Mouse (Mus musculus) liver, postnatal 0 days (tissue): Measurements from ENCODE around the gene Ifitm3. TPM values are rescaled to one million over a fixed set of nuclear protein-coding genes. Genes with fewer than 3 reads are reported as not detected.

Experiments used
- ATAC-seq: fragments of 200-750 bp; cut with Nextera tagmentation; 2 replicates; pipeline ENCODE4 v1.8.0; 2017; ENCODE audit warnings: mild to moderate bottlenecking, moderate library complexity
- DNase-seq: peaks from one replicate; pipeline ENCODE4 v3.0.0-alpha.2; 2016
- H3K27ac ChIP-seq: fragments of 300-500 bp; sonication (generic); 2 replicates; pipeline ENCODE4 v1.5.1; 2014; ENCODE audit warnings: antibody characterized with exemption, moderate library complexity, mild to moderate bottlenecking, low read depth
- H3K27me3 ChIP-seq: fragments of 300-500 bp; sonication (generic); 2 replicates; pipeline ENCODE4 v1.6.1; 2014; ENCODE audit warnings: low read length, control low read depth, mixed read lengths; ENCODE audit not compliant: insufficient read depth
- H3K36me3 ChIP-seq: fragments of 300-500 bp; sonication (generic); replicated peaks from 2 replicates; pipeline ENCODE4 v1.6.1; 2014; ENCODE audit warnings: mild to moderate bottlenecking, control low read depth, low read length, moderate library complexity, mixed read lengths; ENCODE audit not compliant: insufficient read depth
- H3K4me1 ChIP-seq: fragments of 300-500 bp; sonication (generic); 2 replicates; pipeline ENCODE4 v1.6.1; 2014; ENCODE audit warnings: antibody characterized with exemption, mild to moderate bottlenecking, control low read depth; ENCODE audit not compliant: insufficient read depth
- H3K4me2 ChIP-seq: fragments of 300-500 bp; sonication (generic); 2 replicates; pipeline ENCODE4 v1.6.1; 2014; ENCODE audit warnings: low read depth, mild to moderate bottlenecking, low read length, moderate library complexity, mixed read lengths
- H3K4me3 ChIP-seq: fragments of 300-500 bp; sonication (generic); 2 replicates; pipeline ENCODE4 v1.5.1; 2014; ENCODE audit warnings: low read depth, low read length
- H3K9ac ChIP-seq: fragments of 300-500 bp; sonication (generic); replicated peaks from 2 replicates; pipeline ENCODE4 v1.6.1; 2014; ENCODE audit warnings: mild to moderate bottlenecking, moderate library complexity
- H3K9me3 ChIP-seq: fragments of 300-500 bp; sonication (generic); 2 replicates; pipeline ENCODE4 v1.6.1; 2016; ENCODE audit warnings: mild to moderate bottlenecking, control low read depth, low read length, mixed read lengths
- CTCF ChIP-seq: sonication (generic); IDR thresholded peaks from 2 replicates; pipeline ENCODE4 v1.5.1; 2016; ENCODE audit warnings: antibody characterized with exemption, low read depth
- EP300 ChIP-seq: IDR thresholded peaks from 2 replicates; pipeline ENCODE4 v1.6.1; 2016; ENCODE audit warnings: antibody characterized with exemption, low read depth, mild to moderate bottlenecking
- WGBS: fragments of 180-500 bp; shearing (Covaris S2); extraction: QIAGEN DNeasy Blood & Tissue Kit; methylation state at CpG from one replicate; pipeline ENCODE4 v1.1.7; 2014; ENCODE audit not compliant: insufficient replicate concordance; 5-methylcytosine and 5-hydroxymethylcytosine counted together
- polyA plus RNA-seq: library from polyadenylated mRNA; unstranded; fragments of >200 nt; fragmentation: Nextera tagmentation; extraction: Ambion mirVana; gene quantifications from 2 replicates; pipeline ENCODE4 v1.2.1, GENCODE M21; 2015

Ifitm3 gene
- polyA plus RNA-seq, 1 experiment from 2014 or later = 295 TPM

DNA sequence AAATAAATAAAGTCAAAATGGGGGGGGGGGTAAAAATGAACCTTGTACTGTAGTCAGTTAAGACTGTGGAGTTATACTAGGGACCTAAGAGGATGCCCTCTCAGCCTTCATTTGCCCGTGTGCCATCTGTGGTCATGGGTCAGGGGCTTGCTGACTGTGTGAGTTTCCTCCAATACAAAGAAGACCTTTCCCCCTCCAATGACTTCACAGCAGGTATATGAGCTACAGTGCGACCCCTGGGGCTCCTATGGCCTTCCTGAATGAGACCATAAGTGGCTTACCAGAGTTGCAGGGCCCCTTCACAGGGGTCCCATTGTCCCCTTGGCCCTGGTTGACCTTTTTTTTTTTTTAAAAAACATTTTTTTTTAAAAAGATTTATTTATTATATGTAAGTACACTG, 49.2 kb downstream of the Ifitm3 start:
- no peak overlapping the region for H3K27ac ChIP-seq
- H3K4me1 ChIP-seq = peaks cover 5% of the 10 kb centered on the region
- H3K36me3 ChIP-seq = no peaks in the 10 kb centered on the region
- H3K4me3 ChIP-seq = no peak overlapping the region
- no peaks in the 10 kb centered on the region for H3K9me3 ChIP-seq
- no peaks in the 10 kb centered on the region for H3K27me3 ChIP-seq
- H3K4me2 ChIP-seq = no peak overlapping the region
- WGBS = 68% methylated on average over 2 of the region's 2 CpGs
- no peak overlapping the region for H3K9ac ChIP-seq
- TF ChIP-seq EP300 (no peak), CTCF (no peak)
- ATAC-seq (no peak), DNase-seq (no peak)

DNA sequence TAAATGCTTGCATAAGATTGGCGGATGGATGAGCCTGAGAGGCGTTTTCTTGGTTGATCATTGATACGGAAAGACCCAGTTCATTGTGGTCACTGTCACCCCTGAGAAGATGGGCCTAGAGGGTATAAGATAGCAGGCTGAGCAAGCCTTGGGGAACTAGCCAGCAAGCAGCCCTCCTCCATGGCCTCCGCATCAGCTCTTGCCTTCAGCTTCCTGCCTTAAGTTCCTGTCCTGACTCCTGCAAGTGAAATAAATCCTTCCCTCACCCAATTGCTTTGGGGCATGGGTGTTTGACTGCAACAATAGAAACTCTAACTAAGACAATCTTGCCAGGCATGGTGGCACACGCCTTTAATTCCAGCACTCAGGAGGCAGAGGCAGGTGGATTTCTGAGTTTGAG, 50.5 kb downstream of the Ifitm3 start:
- H3K4me2 ChIP-seq = no peak overlapping the region
- DNase-seq (no peak), ATAC-seq (no peak)
- H3K27ac ChIP-seq = no peak overlapping the region
- no peaks in the 10 kb centered on the region for H3K27me3 ChIP-seq
- no peak overlapping the region for H3K4me3 ChIP-seq
- H3K36me3 ChIP-seq = no peaks in the 10 kb centered on the region
- peaks cover 10% of the 10 kb centered on the region for H3K4me1 ChIP-seq
- WGBS = 63% methylated on average over 5 of the region's 5 CpGs
- TF ChIP-seq CTCF (no peak), EP300 (no peak)
- H3K9me3 ChIP-seq = no peaks in the 10 kb centered on the region
- no peak overlapping the region for H3K9ac ChIP-seq

Other genes with a start within 250 kb of the Ifitm3 start
- gene Cyp2e1, start 247.0 kb downstream of the Ifitm3 start, polyA plus RNA-seq = 556 and 629 TPM in 2 replicates
- gene Syce1, start 222.9 kb downstream of the Ifitm3 start, polyA plus RNA-seq = not detected in 2 replicates
- gene Zfp941, start 188.6 kb downstream of the Ifitm3 start, polyA plus RNA-seq = 0.14 and 0.21 TPM in 2 replicates
- 316 TPM in 2 replicates for gene Urah, start 175.8 kb downstream of the Ifitm3 start, polyA plus RNA-seq
- gene Scgb1c1, start 165.2 kb downstream of the Ifitm3 start, polyA plus RNA-seq = not detected in 2 replicates
- gene Odf3, start 163.0 kb downstream of the Ifitm3 start, polyA plus RNA-seq = not detected in 2 replicates
- gene Gm45785, start 154.4 kb downstream of the Ifitm3 start, polyA plus RNA-seq = not detected in 2 replicates
- 15.9 and 17.1 TPM in 2 replicates for gene Ric8a, start 153.8 kb downstream of the Ifitm3 start, polyA plus RNA-seq
- gene Bet1l, start 153.2 kb downstream of the Ifitm3 start, polyA plus RNA-seq = 30.7 and 35.9 TPM in 2 replicates
- gene Psmd13, start 128.8 kb downstream of the Ifitm3 start, polyA plus RNA-seq = 106 and 112 TPM in 2 replicates
- gene Sirt3, start 128.5 kb downstream of the Ifitm3 start, polyA plus RNA-seq = 66.2 and 66.9 TPM in 2 replicates
- 1.2 and 12.7 TPM in 2 replicates for gene Cox8b, start 110.3 kb downstream of the Ifitm3 start, polyA plus RNA-seq
- gene Nlrp6, start 89.9 kb downstream of the Ifitm3 start, polyA plus RNA-seq = 16.7 and 18.8 TPM in 2 replicates
- 5.5 and 6.3 TPM in 2 replicates for gene Pgghg, start 69.4 kb downstream of the Ifitm3 start, polyA plus RNA-seq
- gene Ifitm5, start 60.5 kb downstream of the Ifitm3 start, polyA plus RNA-seq = 0.41 and 0.48 TPM in 2 replicates
- gene Gm45717, start 54.8 kb downstream of the Ifitm3 start, polyA plus RNA-seq = 0.59 TPM in 1 of 2 replicates, not detected in the other
- gene Ifitm2, start 54.8 kb downstream of the Ifitm3 start, polyA plus RNA-seq = 798 and 816 TPM in 2 replicates
- gene Ifitm1, start 43.5 kb downstream of the Ifitm3 start, polyA plus RNA-seq = 33.4 and 38.6 TPM in 2 replicates
- gene Ifitm6, start 7.2 kb upstream of the Ifitm3 start, polyA plus RNA-seq = 53.6 and 54.4 TPM in 2 replicates
- not detected in 2 replicates for gene Gm17387, start 18.4 kb upstream of the Ifitm3 start, polyA plus RNA-seq
- gene B4galnt4, start 50.3 kb upstream of the Ifitm3 start, polyA plus RNA-seq = 0.15 and 0.34 TPM in 2 replicates
- gene Pkp3, start 67.4 kb upstream of the Ifitm3 start, polyA plus RNA-seq = 1.4 and 1.5 TPM in 2 replicates
- 18.0 and 20.1 TPM in 2 replicates for gene Sigirr, start 89.8 kb upstream of the Ifitm3 start, polyA plus RNA-seq
- 1.4 and 1.8 TPM in 2 replicates for gene Ano9, start 107.0 kb upstream of the Ifitm3 start, polyA plus RNA-seq
- 57.9 and 71.0 TPM in 2 replicates for gene Ptdss2, start 111.6 kb upstream of the Ifitm3 start, polyA plus RNA-seq
- 55.2 and 55.7 TPM in 2 replicates for gene Rnh1, start 162.1 kb upstream of the Ifitm3 start, polyA plus RNA-seq
- 44.0 and 46.2 TPM in 2 replicates for gene Hras, start 183.2 kb upstream of the Ifitm3 start, polyA plus RNA-seq
- gene Lrrc56, start 183.4 kb upstream of the Ifitm3 start, polyA plus RNA-seq = 2.0 and 2.2 TPM in 2 replicates
- 0.49 TPM in 2 replicates for gene Lmntd2, start 203.3 kb upstream of the Ifitm3 start, polyA plus RNA-seq
- 24.9 and 27.3 TPM in 2 replicates for gene Rassf7, start 205.1 kb upstream of the Ifitm3 start, polyA plus RNA-seq
- gene Phrf1, start 218.0 kb upstream of the Ifitm3 start, polyA plus RNA-seq = 10.8 and 14.3 TPM in 2 replicates